ENCODE assay signal across 16 mouse cellular contexts in the genomic region with DNA sequence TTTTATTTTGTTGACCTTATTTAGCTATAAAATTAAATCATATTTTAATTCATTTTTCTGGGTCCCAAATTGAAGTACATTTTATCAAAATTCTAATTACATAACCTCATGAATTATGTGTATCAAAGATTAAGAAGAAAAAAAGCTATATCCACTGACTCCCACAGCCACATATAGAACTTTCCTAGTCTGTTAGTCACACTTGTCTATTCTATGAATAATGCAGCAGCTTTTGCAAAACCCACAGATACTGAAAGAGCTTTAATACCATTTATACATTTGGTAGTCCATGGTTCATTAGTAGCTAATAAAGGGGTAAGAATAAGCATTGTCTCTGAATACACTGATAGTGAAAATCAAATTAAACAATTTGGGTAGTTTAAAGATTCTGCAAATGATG.
DNase-seq lines count a peak whose midpoint lies in the region; ATAC-seq lines count a peak whose summit lies in the region.
"Had no signal": no experiment of that assay in that cellular context is flagged by ENCODE, and none has a peak within 500 bp of the region (broad histone marks: within the 10 kb centered on the region; RNA-seq: fewer than 3 reads in every experiment).

No protein-coding gene starts in this region.

- peak; percentile 91 for ATAC-seq in frontal cortex, adult (ENCODE audit: low TSS enrichment)
- ATAC-seq: activated CD4-positive, CD25-positive, alpha-beta regulatory T cell, adult 4 months; CD4-positive, CD25-positive, alpha-beta regulatory T cell, adult 4 months; Patski had no signal

- DNase-seq in frontal cortex, postnatal 36 days (ENCODE audit: low spot score in 2 of 2), result no peak
- DNase-seq: adrenal gland, adult 2 months; adrenal gland, adult 8-10 months; adrenal gland, postnatal 10 days; adrenal gland, postnatal 14 days; adrenal gland, postnatal 25 days; adrenal gland, postnatal 36 days; B cell, adult 2 months; cerebellum, adult 11 months; cerebellum, adult 11-12 months; cerebellum, adult 18-20 months; cerebellum, adult 2 months had no signal
